Mouse (Mus musculus) C2C12 (cell line): ENCODE data around the gene Ctsw. TPM values are rescaled to one million over a fixed set of nuclear protein-coding genes. Genes with fewer than 3 reads are reported as not detected.

ENCODE experiments used
- H3K27me3 ChIP-seq: one replicate; pipeline ENCODE4 v1.6.1; 2011; ENCODE audit not compliant: control insufficient read depth, insufficient read depth, insufficient read length
- H3K36me3 ChIP-seq: one replicate; pipeline ENCODE4 v1.6.1; 2011; ENCODE audit not compliant: control insufficient read depth, insufficient read depth
- H3K4me3 ChIP-seq: one replicate; pipeline ENCODE4 v1.5.1; 2011; ENCODE audit warnings: mild to moderate bottlenecking, control low read depth; ENCODE audit not compliant: poor library complexity, insufficient read depth, severe bottlenecking
- H3K79me2 ChIP-seq: one replicate; pipeline ENCODE4 v1.6.1; 2011; ENCODE audit not compliant: control insufficient read depth, insufficient read depth
- H3K79me3 ChIP-seq: one replicate; pipeline ENCODE4 v1.6.1; 2011; ENCODE audit warnings: low read depth, control low read depth
- H3ac ChIP-seq: one replicate; pipeline ENCODE3; 2011; ENCODE audit warnings: low read depth; ENCODE audit not compliant: control insufficient read depth, insufficient read length
- CEBPB ChIP-seq: IDR thresholded peaks from one replicate; pipeline ENCODE4 v1.6.1; 2011; ENCODE audit warnings: low read depth, mild to moderate bottlenecking, control low read depth, moderate library complexity
- CTCF ChIP-seq: IDR thresholded peaks from one replicate; pipeline ENCODE4 v1.5.1; 2011; ENCODE audit not compliant: control insufficient read depth, insufficient read depth, insufficient read length
- FOSL1 ChIP-seq: IDR thresholded peaks from one replicate; pipeline ENCODE4 v1.8.0; 2011; ENCODE audit warnings: mild to moderate bottlenecking, low read length; ENCODE audit not compliant: poor library complexity, insufficient read depth, severe bottlenecking
- MAX ChIP-seq: IDR thresholded peaks from one replicate; pipeline ENCODE4 v1.6.1; 2011; ENCODE audit warnings: mild to moderate bottlenecking, control low read depth
- MYOD1 ChIP-seq: IDR thresholded peaks from one replicate; pipeline ENCODE4 v1.6.1; 2011; ENCODE audit warnings: low read depth; ENCODE audit not compliant: control insufficient read depth, insufficient read length
- MYOG ChIP-seq: IDR thresholded peaks from one replicate; pipeline ENCODE4 v1.6.1; 2011; ENCODE audit not compliant: control insufficient read depth, insufficient read length; ENCODE audit errors: extremely low read depth
- USF1 ChIP-seq: IDR thresholded peaks from one replicate; pipeline ENCODE4 v1.6.1; 2011; ENCODE audit warnings: low read depth, mild to moderate bottlenecking, control low read depth, moderate library complexity
- polyA plus RNA-seq: library from polyadenylated mRNA; unstranded; fragments of >200 nt; fragmentation: generic; extraction: Trizol; gene quantifications from one replicate; pipeline ENCODE4 v1.2.1, GENCODE M21; 2012; ENCODE audit warnings: missing spikeins

The Ctsw gene
- polyA plus RNA-seq, 1 experiment = 4.8 TPM

GRCm38 (mm10) chr19:5456241-5456921 is 11.9 kb downstream of the Ctsw start:
- Histone ChIP-seq H3K27me3 (no peaks in the 10 kb centered on the region), H3K79me3 (peaks cover 42% of the 10 kb centered on the region), H3K79me2 (peaks cover 66% of the 10 kb centered on the region), H3ac (peak overlapping the region; percentile 87), H3K4me3 (peak overlapping the region; percentile 38), H3K36me3 (peaks cover 52% of the 10 kb centered on the region)
- TF ChIP-seq MYOG (no peak), FOSL1 (no peak), CEBPB (no peak), USF1 (no peak), MYOD1 (no peak), MAX (no peak), CTCF (no peak)

GRCm38 (mm10) chr19:5455568-5455967 is 12.7 kb downstream of the Ctsw start:
- peaks cover 45% of the 10 kb centered on the region for H3K79me3 ChIP-seq
- H3K27me3 ChIP-seq = no peaks in the 10 kb centered on the region
- peaks cover 61% of the 10 kb centered on the region for H3K36me3 ChIP-seq
- H3ac ChIP-seq = peak overlapping the region; percentile 9
- TF ChIP-seq MYOD1 = no peak
- TF ChIP-seq USF1 = no peak
- TF ChIP-seq CTCF = no peak
- TF ChIP-seq MYOG = no peak
- no peak for TF ChIP-seq MAX
- TF ChIP-seq CEBPB = no peak
- TF ChIP-seq FOSL1 = no peak
- no peak overlapping the region for H3K4me3 ChIP-seq
- H3K79me2 ChIP-seq = peaks cover 66% of the 10 kb centered on the region

GRCm38 (mm10) chr19:5455037-5455436 is 13.3 kb downstream of the Ctsw start:
- Histone ChIP-seq H3K79me3 (peaks cover 51% of the 10 kb centered on the region), H3K4me3 (no peak overlapping the region), H3K36me3 (peaks cover 65% of the 10 kb centered on the region), H3K79me2 (peaks cover 70% of the 10 kb centered on the region), H3K27me3 (no peaks in the 10 kb centered on the region), H3ac (no peak overlapping the region)
- TF ChIP-seq MAX = no peak
- no peak for TF ChIP-seq MYOG
- no peak for TF ChIP-seq MYOD1
- TF ChIP-seq CTCF = no peak
- no peak for TF ChIP-seq FOSL1
- no peak for TF ChIP-seq CEBPB
- TF ChIP-seq USF1 = no peak

GRCm38 (mm10) chr19:5451766-5452165 is 16.5 kb downstream of the Ctsw start:
- no peaks in the 10 kb centered on the region for H3K27me3 ChIP-seq
- no peak overlapping the region for H3K4me3 ChIP-seq
- H3K36me3 ChIP-seq = peaks cover 75% of the 10 kb centered on the region
- H3K79me3 ChIP-seq = peaks cover 72% of the 10 kb centered on the region
- no peak overlapping the region for H3ac ChIP-seq
- TF ChIP-seq MYOD1 (no peak), MAX (no peak), MYOG (no peak), USF1 (no peak), CEBPB (no peak), CTCF (no peak), FOSL1 (no peak)
- peaks cover 100% of the 10 kb centered on the region for H3K79me2 ChIP-seq

GRCm38 (mm10) chr19:5449673-5450072 is 18.6 kb downstream of the Ctsw start:
- peak overlapping the region; percentile 99 for H3K4me3 ChIP-seq
- peaks cover 83% of the 10 kb centered on the region for H3K79me2 ChIP-seq
- peaks cover 61% of the 10 kb centered on the region for H3K79me3 ChIP-seq
- TF ChIP-seq CEBPB = no peak
- TF ChIP-seq MYOD1 = no peak
- TF ChIP-seq USF1 = no peak
- TF ChIP-seq MYOG = no peak
- no peak for TF ChIP-seq FOSL1
- no peak for TF ChIP-seq MAX
- no peak for TF ChIP-seq CTCF
- H3K27me3 ChIP-seq = no peaks in the 10 kb centered on the region
- peak overlapping the region; percentile 85 for H3ac ChIP-seq
- H3K36me3 ChIP-seq = peaks cover 56% of the 10 kb centered on the region
